In genomic region chr3:98046305-98046704, GRCm38 (mm10) we compare ENCODE assay signal across 8 mouse cellular contexts. TPM values are rescaled to one million over a fixed set of nuclear protein-coding genes. Genes with fewer than 3 reads are reported as not detected.
DNase-seq lines count a peak whose midpoint lies in the region; ATAC-seq lines count a peak whose summit lies in the region.

No protein-coding gene starts in this region.

- no peak overlapping the region for H3K9ac ChIP-seq in forebrain, embryonic 16.5 days (replicated peaks; ENCODE audit: low read depth, low read length)
- H3K9ac ChIP-seq in lung, embryonic 16.5 days (ENCODE audit: low read length) = no peak overlapping the region
- no peak overlapping the region for H3K9ac ChIP-seq in forebrain, embryonic 13.5 days

- H3K36me3 ChIP-seq in forebrain, embryonic 10.5 days (replicated peaks) = peaks cover 8% of the 10 kb centered on the region
- no peaks in the 10 kb centered on the region for H3K36me3 ChIP-seq in forebrain, embryonic 16.5 days (ENCODE audit: control insufficient read depth, insufficient read depth)
- no peaks in the 10 kb centered on the region for H3K36me3 ChIP-seq in lung, embryonic 16.5 days (ENCODE audit: control insufficient read depth, insufficient read depth, low read length)
- H3K36me3 ChIP-seq in forebrain, embryonic 13.5 days (ENCODE audit: poor library complexity, severe bottlenecking) = no peaks in the 10 kb centered on the region

- H3K4me1 ChIP-seq in forebrain, embryonic 10.5 days = peaks cover 87% of the 10 kb centered on the region
- peaks cover 37% of the 10 kb centered on the region for H3K4me1 ChIP-seq in forebrain, embryonic 16.5 days (replicated peaks; ENCODE audit: control insufficient read depth, insufficient read depth, low read length)
- H3K4me1 ChIP-seq in lung, embryonic 16.5 days (replicated peaks; ENCODE audit: control insufficient read depth, insufficient read depth, low read length) = peaks cover 45% of the 10 kb centered on the region
- H3K4me1 ChIP-seq in forebrain, embryonic 13.5 days = peaks cover 74% of the 10 kb centered on the region

- ATAC-seq in forebrain, embryonic 16.5 days = no peak
- 0 out of 2 replicates have a peak, but pooled peaks have one; percentile 6 for ATAC-seq in lung, embryonic 16.5 days (ENCODE audit: low read depth)
- ATAC-seq in forebrain, embryonic 13.5 days = no peak

- no peaks in the 10 kb centered on the region for H3K27me3 ChIP-seq in forebrain, embryonic 10.5 days (ENCODE audit: poor library complexity, severe bottlenecking)
- no peaks in the 10 kb centered on the region for H3K27me3 ChIP-seq in forebrain, embryonic 16.5 days (replicated peaks; ENCODE audit: control insufficient read depth, insufficient read depth, low read length)
- H3K27me3 ChIP-seq in lung, embryonic 16.5 days (ENCODE audit: control insufficient read depth, insufficient read depth, low read depth, low read length) = no peaks in the 10 kb centered on the region
- no peaks in the 10 kb centered on the region for H3K27me3 ChIP-seq in forebrain, embryonic 13.5 days

- peak overlapping the region; percentile 42; the same call in 1 of the 2 replicates for H3K27ac ChIP-seq in forebrain, embryonic 10.5 days
- no peak overlapping the region for H3K27ac ChIP-seq in forebrain, embryonic 16.5 days (ENCODE audit: low read length)
- no peak overlapping the region for H3K27ac ChIP-seq in lung, embryonic 16.5 days (ENCODE audit: low read length)
- H3K27ac ChIP-seq in forebrain, embryonic 13.5 days = no peak overlapping the region

- WGBS in forebrain, embryonic 10.5 days = 81% methylated on average over 8 of the region's 8 CpGs
- WGBS in forebrain, embryonic 16.5 days = 74% methylated on average over 8 of the region's 8 CpGs
- WGBS in lung, embryonic 16.5 days = 44% methylated on average over 8 of the region's 8 CpGs
- WGBS in forebrain, embryonic 13.5 days = 76% methylated on average over 8 of the region's 8 CpGs

- DNase-seq in forebrain, embryonic 10.5 days (ENCODE audit: extremely low spot score, low spot score) = no peak
- DNase-seq in spleen, adult 18-20 months = peak; percentile 39 to 47
- DNase-seq in spleen, adult 12 weeks (ENCODE audit: low spot score) = no peak
- DNase-seq in thymus, postnatal 4 days = no peak
- DNase-seq in thymus, adult 18-20 months = no peak

- H3K9me3 ChIP-seq in forebrain, embryonic 10.5 days = no peaks in the 10 kb centered on the region
- H3K9me3 ChIP-seq in forebrain, embryonic 16.5 days (ENCODE audit: control insufficient read depth, low read length) = no peaks in the 10 kb centered on the region
- H3K9me3 ChIP-seq in lung, embryonic 16.5 days (ENCODE audit: control insufficient read depth, low read length) = no peaks in the 10 kb centered on the region; the same call in 1 of the 2 replicates
- H3K9me3 ChIP-seq in forebrain, embryonic 13.5 days (replicated peaks) = no peaks in the 10 kb centered on the region

- H3K4me3 ChIP-seq in forebrain, embryonic 10.5 days = no peak overlapping the region
- H3K4me3 ChIP-seq in forebrain, embryonic 16.5 days (replicated peaks; ENCODE audit: low read length) = no peak overlapping the region
- H3K4me3 ChIP-seq in lung, embryonic 16.5 days (ENCODE audit: low read length) = no peak overlapping the region
- no peak overlapping the region for H3K4me3 ChIP-seq in forebrain, embryonic 13.5 days

- H3K4me2 ChIP-seq in forebrain, embryonic 16.5 days (ENCODE audit: low read length) = no peak overlapping the region
- no peak overlapping the region for H3K4me2 ChIP-seq in lung, embryonic 16.5 days (ENCODE audit: low read depth, low read length)
- no peak overlapping the region for H3K4me2 ChIP-seq in forebrain, embryonic 13.5 days

RNA-seq across cellular contexts. Expression of gene Notch2, which starts 33.0 kb away (rescaled TPM):
- polyA plus RNA-seq in forebrain, embryonic 10.5 days (2016; fragmentation: Nextera tagmentation; extraction: Ambion mirVana) = 19.1 and 21.2 TPM in 2 replicates
- polyA plus RNA-seq in forebrain, embryonic 16.5 days (2015; fragmentation: Nextera tagmentation; extraction: Ambion mirVana) = 14.6 and 19.5 TPM in 2 replicates
- 34.1 and 35.7 TPM in 2 replicates for polyA plus RNA-seq in lung, embryonic 16.5 days (2015; fragmentation: Nextera tagmentation; extraction: Ambion mirVana)
- 18.6 and 19.9 TPM in 2 replicates for polyA plus RNA-seq in forebrain, embryonic 13.5 days (2015; fragmentation: Nextera tagmentation; extraction: Ambion mirVana)

Comparison
In these comparisons a context has a peak if more than half of its experiments do, and no peak if none do; other contexts are left out.
1. DNase-seq: peak in spleen, adult 18-20 months (2 of 2); none in forebrain, embryonic 10.5 days (single experiment), spleen, adult 12 weeks (single experiment), thymus, postnatal 4 days (single experiment) and thymus, adult 18-20 months (0 of 2).